Mouse (Mus musculus) liver, embryonic 13.5 days (tissue): ENCODE results near the gene Leap2. TPM values are rescaled to one million over a fixed set of nuclear protein-coding genes. Genes with fewer than 3 reads are reported as not detected.
"Not testable (repeated sequence)": the region's sequence is repeated elsewhere in the genome, so short reads cannot be mapped to it uniquely, and the experiment has no call there.

Experiments
- ATAC-seq: fragments of 200-750 bp; cut with Nextera tagmentation; 2 replicates; pipeline ENCODE4 v1.8.0; 2017; ENCODE audit warnings: low read depth, mild to moderate bottlenecking, moderate number of reproducible peaks, moderate library complexity
- DNase-seq: peaks from one replicate; pipeline ENCODE4 v3.0.0; 2022
- H3K27ac ChIP-seq: fragments of 300-500 bp; sonication (generic); 2 replicates; pipeline ENCODE4 v1.5.1; 2015; ENCODE audit warnings: moderate library complexity, mild to moderate bottlenecking, inconsistent platforms
- H3K27me3 ChIP-seq: fragments of 300-500 bp; sonication (generic); 2 replicates; pipeline ENCODE4 v1.6.1; 2015; ENCODE audit warnings: mild to moderate bottlenecking, inconsistent platforms
- H3K36me3 ChIP-seq: fragments of 300-500 bp; sonication (generic); 2 replicates; pipeline ENCODE4 v1.6.1; 2015; ENCODE audit warnings: mild to moderate bottlenecking, inconsistent platforms
- H3K4me1 ChIP-seq: fragments of 300-500 bp; sonication (generic); replicated peaks from 2 replicates; pipeline ENCODE4 v1.6.1; 2015; ENCODE audit warnings: inconsistent platforms
- H3K4me2 ChIP-seq: fragments of 300-500 bp; sonication (generic); 2 replicates; pipeline ENCODE4 v1.6.1; 2015; ENCODE audit warnings: inconsistent platforms, mild to moderate bottlenecking, moderate library complexity
- H3K4me3 ChIP-seq: fragments of 300-500 bp; sonication (generic); replicated peaks from 2 replicates; pipeline ENCODE4 v1.5.1; 2015; ENCODE audit warnings: mild to moderate bottlenecking, inconsistent platforms
- H3K9ac ChIP-seq: fragments of 300-500 bp; sonication (generic); 2 replicates; pipeline ENCODE4 v1.6.1; 2015; ENCODE audit warnings: mild to moderate bottlenecking, inconsistent platforms
- H3K9me3 ChIP-seq: fragments of 300-500 bp; sonication (generic); replicated peaks from 2 replicates; pipeline ENCODE4 v1.6.1; 2016; ENCODE audit warnings: inconsistent platforms
- WGBS: fragments of 180-500 bp; shearing (Covaris S2); methylation state at CpG from one replicate; pipeline ENCODE4 v1.1.7; 2015; ENCODE audit not compliant: insufficient replicate concordance; 5-methylcytosine and 5-hydroxymethylcytosine counted together
- polyA plus RNA-seq: library from polyadenylated mRNA; unstranded; fragments of >200 nt; fragmentation: Nextera tagmentation; extraction: Ambion mirVana; gene quantifications from 2 replicates; pipeline ENCODE4 v1.2.1, GENCODE M21; 2015

Gene Leap2
- polyA plus RNA-seq, 1 experiment from 2014 or later, result 11.3 TPM

- Histone ChIP-seq H3K4me2 (no peak overlapping the region), H3K36me3 (no peaks in the 10 kb centered on the region), H3K27me3 (no peaks in the 10 kb centered on the region), H3K9me3 (no peaks in the 10 kb centered on the region), H3K4me1 (peaks cover 30% of the 10 kb centered on the region), H3K27ac (no peak overlapping the region), H3K9ac (no peak overlapping the region), H3K4me3 (no peak overlapping the region)
- ATAC-seq, result no peak
- no peak for DNase-seq
- 64% methylated on average over 6 of the region's 6 CpGs for WGBS
These were observed 13.4 kb upstream of the Leap2 start for GRCm38 (mm10) chr11:53436338-53436737.

GRCm38 (mm10) chr11:53435504-53435903 is 12.5 kb upstream of the Leap2 start:
- H3K27ac ChIP-seq, result no peak overlapping the region
- H3K4me3 ChIP-seq, result no peak overlapping the region
- WGBS, result 50% methylated on average over 8 of the region's 8 CpGs
- ATAC-seq (no peak), DNase-seq (no peak)
- peaks cover 33% of the 10 kb centered on the region for H3K4me1 ChIP-seq
- no peak overlapping the region for H3K4me2 ChIP-seq
- no peaks in the 10 kb centered on the region for H3K36me3 ChIP-seq
- no peaks in the 10 kb centered on the region for H3K27me3 ChIP-seq
- H3K9ac ChIP-seq, result no peak overlapping the region
- H3K9me3 ChIP-seq, result no peaks in the 10 kb centered on the region

- H3K36me3 ChIP-seq, result peaks cover 13% of the 10 kb centered on the region
- H3K27me3 ChIP-seq, result no peaks in the 10 kb centered on the region
- no peak overlapping the region for H3K9ac ChIP-seq
- peak overlapping the region; percentile 22 for H3K4me2 ChIP-seq
- no peaks in the 10 kb centered on the region for H3K9me3 ChIP-seq
- DNase-seq, result peak; percentile 37
- peaks cover 52% of the 10 kb centered on the region for H3K4me1 ChIP-seq
- WGBS, result 14% methylated on average over 6 of the region's 6 CpGs
- H3K27ac ChIP-seq, result no peak overlapping the region
- no peak overlapping the region for H3K4me3 ChIP-seq
- no peak for ATAC-seq
These were observed 10.1 kb upstream of the Leap2 start for GRCm38 (mm10) chr11:53433057-53433456.

- Histone ChIP-seq H3K4me3 (peak overlapping the region; percentile 84), H3K9ac (peak overlapping the region; percentile 61), H3K27ac (peak overlapping the region; percentile 88), H3K9me3 (no peaks in the 10 kb centered on the region), H3K27me3 (no peaks in the 10 kb centered on the region), H3K36me3 (peaks cover 20% of the 10 kb centered on the region), H3K4me2 (peak overlapping the region; percentile 85), H3K4me1 (peaks cover 52% of the 10 kb centered on the region)
- WGBS, result 6% methylated on average over 9 of the region's 9 CpGs
- ATAC-seq, result peak; percentile 25
- peak; percentile 36 for DNase-seq
These were observed 8.5 kb upstream of the Leap2 start for GRCm38 (mm10) chr11:53431347-53432056.

GRCm38 (mm10) chr11:53430670-53431346 is 7.8 kb upstream of the Leap2 start, which contains the start of the genes Uqcrq and Gdf9:
TSS of gene Uqcrq (minus strand) at chr11:53430831.
TSS of gene Gdf9 (plus strand) at chr11:53431023.
- DNase-seq (peak; percentile 100), ATAC-seq (peak; percentile 90)
- Histone ChIP-seq H3K4me3 (peak within 1 kb of the TSS; percentile 84), H3K4me1 (peaks cover 52% of the 10 kb centered on the region), H3K27ac (peak within 1 kb of the TSS; percentile 88), H3K4me2 (peak within 1 kb of the TSS; percentile 85), H3K36me3 (peaks cover 20% of the 10 kb centered on the region), H3K27me3 (no peaks in the 10 kb centered on the region), H3K9ac (peak within 1 kb of the TSS; percentile 89), H3K9me3 (no peaks in the 10 kb centered on the region)
- WGBS, result under 1% methylated on average over 44 of the region's 44 CpGs

GRCm38 (mm10) chr11:53430300-53430669 is 7.3 kb upstream of the Leap2 start:
- peak overlapping the region; percentile 89 for H3K9ac ChIP-seq
- H3K27me3 ChIP-seq, result no peaks in the 10 kb centered on the region
- H3K4me2 ChIP-seq, result peak overlapping the region; percentile 85
- WGBS, result under 1% methylated on average over 34 of the region's 34 CpGs
- peak overlapping the region; percentile 88 for H3K27ac ChIP-seq
- H3K9me3 ChIP-seq, result no peaks in the 10 kb centered on the region
- peak overlapping the region; percentile 84 for H3K4me3 ChIP-seq
- DNase-seq (no peak), ATAC-seq (peak; percentile 34)
- peaks cover 20% of the 10 kb centered on the region for H3K36me3 ChIP-seq
- H3K4me1 ChIP-seq, result peaks cover 54% of the 10 kb centered on the region

GRCm38 (mm10) chr11:53429182-53429581 is 6.2 kb upstream of the Leap2 start:
- peak overlapping the region; percentile 89 for H3K9ac ChIP-seq
- peaks cover 20% of the 10 kb centered on the region for H3K36me3 ChIP-seq
- H3K4me3 ChIP-seq, result peak overlapping the region; percentile 84
- H3K4me1 ChIP-seq, result peaks cover 58% of the 10 kb centered on the region
- DNase-seq (no peak), ATAC-seq (no peak)
- H3K9me3 ChIP-seq, result no peaks in the 10 kb centered on the region
- H3K27ac ChIP-seq, result peak overlapping the region; percentile 88; the same call in 1 of the 2 replicates
- H3K27me3 ChIP-seq, result no peaks in the 10 kb centered on the region
- peak overlapping the region; percentile 85 for H3K4me2 ChIP-seq

- no peak overlapping the region for H3K27ac ChIP-seq
- 80% methylated on average over 5 of the region's 5 CpGs for WGBS
- H3K9ac ChIP-seq, result no peak overlapping the region
- peaks cover 20% of the 10 kb centered on the region for H3K36me3 ChIP-seq
- ATAC-seq (no peak), DNase-seq (no peak)
- H3K4me2 ChIP-seq, result no peak overlapping the region
- H3K4me3 ChIP-seq, result no peak overlapping the region
- H3K4me1 ChIP-seq, result peaks cover 56% of the 10 kb centered on the region
- no peaks in the 10 kb centered on the region for H3K9me3 ChIP-seq
- no peaks in the 10 kb centered on the region for H3K27me3 ChIP-seq
These were observed 5.7 kb upstream of the Leap2 start for GRCm38 (mm10) chr11:53428716-53429057.

- no peak for DNase-seq
- H3K9me3 ChIP-seq, result no peaks in the 10 kb centered on the region
- H3K4me3 ChIP-seq, result no peak overlapping the region
- H3K27me3 ChIP-seq, result no peaks in the 10 kb centered on the region
- peaks cover 51% of the 10 kb centered on the region for H3K4me1 ChIP-seq
- no peak for ATAC-seq
- H3K9ac ChIP-seq, result no peak overlapping the region
- H3K27ac ChIP-seq, result no peak overlapping the region
- peaks cover 20% of the 10 kb centered on the region for H3K36me3 ChIP-seq
- WGBS, result 81% methylated on average over 3 of the region's 3 CpGs
- no peak overlapping the region for H3K4me2 ChIP-seq
These were observed 5.2 kb upstream of the Leap2 start for GRCm38 (mm10) chr11:53427993-53428715.

GRCm38 (mm10) chr11:53426914-53427313 is 3.9 kb upstream of the Leap2 start:
- peaks cover 20% of the 10 kb centered on the region for H3K36me3 ChIP-seq
- H3K9ac ChIP-seq, H3K4me3 ChIP-seq, H3K9me3 ChIP-seq, H3K27ac ChIP-seq, DNase-seq, H3K4me2 ChIP-seq, H3K27me3 ChIP-seq, ATAC-seq: not testable (repeated sequence)
- H3K4me1 ChIP-seq, result peaks cover 38% of the 10 kb centered on the region
- WGBS, result 83% methylated on average over 3 of the region's 3 CpGs

- H3K36me3 ChIP-seq, result peaks cover 20% of the 10 kb centered on the region
- peaks cover 30% of the 10 kb centered on the region for H3K4me1 ChIP-seq
- no peaks in the 10 kb centered on the region for H3K27me3 ChIP-seq
- no peak for ATAC-seq
- H3K27ac ChIP-seq, result peak overlapping the region; percentile 58; the same call in 1 of the 2 replicates
- 69% methylated on average over 6 of the region's 6 CpGs for WGBS
- no peak for DNase-seq
- H3K9me3 ChIP-seq, result no peaks in the 10 kb centered on the region
- no peak overlapping the region for H3K4me3 ChIP-seq
- H3K4me2 ChIP-seq, result no peak overlapping the region
- H3K9ac ChIP-seq, result no peak overlapping the region
These were observed 2.8 kb upstream of the Leap2 start for GRCm38 (mm10) chr11:53425711-53426255.
